ENCODE assay signal across 8 mouse cellular contexts in the genomic region with DNA sequence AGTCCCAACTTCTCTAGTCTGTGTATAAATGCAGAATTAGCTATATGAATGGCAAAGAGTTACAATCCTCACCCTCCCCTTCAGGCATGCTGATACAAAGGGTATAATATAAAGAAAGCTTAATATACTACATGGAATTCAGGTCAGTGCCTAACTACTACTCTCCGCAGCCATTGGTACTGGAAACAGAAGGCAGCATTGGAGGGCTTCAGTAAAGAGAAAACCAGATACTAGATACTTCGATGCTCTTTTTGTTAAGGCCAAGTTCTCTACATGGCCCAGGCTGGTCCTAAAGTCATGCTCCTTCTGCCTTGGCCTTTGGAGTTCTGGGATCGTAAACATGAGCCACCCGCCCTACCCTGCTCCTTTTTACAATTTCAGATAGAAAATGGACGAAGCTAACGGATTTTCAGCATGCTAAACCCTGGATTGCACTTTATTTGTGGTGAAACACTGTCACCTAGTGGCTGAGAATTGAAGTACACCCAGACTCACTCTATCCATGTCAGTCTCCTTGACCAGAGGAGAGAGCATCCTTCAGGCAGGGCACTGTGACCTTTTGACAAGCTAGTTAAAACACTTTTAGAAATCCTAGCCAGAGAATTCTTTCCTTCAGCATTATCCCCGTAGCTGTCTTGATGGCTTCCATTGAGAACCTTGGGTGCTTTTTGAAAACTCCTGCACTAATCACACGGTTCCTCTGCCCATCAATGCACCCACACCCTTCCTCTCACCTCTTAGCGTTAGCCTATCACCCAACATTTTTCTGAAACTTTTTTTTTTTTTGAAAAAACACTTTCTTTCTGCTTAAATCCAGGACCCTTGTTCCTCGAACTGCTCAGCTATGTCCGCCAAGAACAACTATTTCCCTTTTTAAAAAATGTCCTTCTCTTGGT. TPM values are rescaled to one million over a fixed set of nuclear protein-coding genes. Genes with fewer than 3 reads are reported as not detected.
DNase-seq lines count a peak whose midpoint lies in the region; ATAC-seq and TF ChIP-seq lines count a peak whose summit lies in the region.

No protein-coding gene starts in this region.

- peak; percentile 39 for TF ChIP-seq CTCF in bone marrow, adult 2 months (IDR thresholded peaks at IDR 0.05; ENCODE audit: control insufficient read depth, insufficient read depth, low read length)

- TF ChIP-seq POLR2A in bone marrow, adult 2 months (IDR thresholded peaks at IDR 0.05; ENCODE audit: borderline replicate concordance, control insufficient read depth, low read depth, low read length): no peak
- no peak for TF ChIP-seq POLR2A in limb, embryonic 14.5 days (IDR thresholded peaks at IDR 0.05; ENCODE audit: borderline replicate concordance, extremely low read depth, insufficient read depth, insufficient read length)

- no peaks in the 10 kb centered on the region for H3K36me3 ChIP-seq in embryonic facial prominence, embryonic 14.5 days (ENCODE audit: control insufficient read depth, insufficient read depth, low read length)
- H3K36me3 ChIP-seq in heart, embryonic 12.5 days: no peaks in the 10 kb centered on the region
- H3K36me3 ChIP-seq in kidney, embryonic 15.5 days: no peaks in the 10 kb centered on the region
- H3K36me3 ChIP-seq in limb, embryonic 14.5 days (ENCODE audit: control insufficient read depth, insufficient read depth, low read length): no peaks in the 10 kb centered on the region
- no peaks in the 10 kb centered on the region for H3K36me3 ChIP-seq in splenic B cell, adult 2 months (ENCODE audit: control insufficient read depth, insufficient read depth, low read length, poor library complexity, severe bottlenecking)

- ATAC-seq in embryonic facial prominence, embryonic 14.5 days (ENCODE audit: low read depth): peak; percentile 78
- ATAC-seq in heart, embryonic 12.5 days (ENCODE audit: insufficient number of reproducible peaks, low FRiP score): peak; percentile 59; the same call in 1 of the 2 replicates
- peak; percentile 67; the same call in 1 of the 2 replicates for ATAC-seq in kidney, embryonic 15.5 days (replicated peaks; ENCODE audit: low FRiP score)
- peak; percentile 81 for ATAC-seq in limb, embryonic 14.5 days (ENCODE audit: low FRiP score, low read depth)
- peak; percentile 72 for ATAC-seq in monocyte, adult 5-6 weeks (replicated peaks; ENCODE audit: insufficient number of reproducible peaks, low FRiP score, low TSS enrichment, poor library complexity, severe bottlenecking)

- H3K9ac ChIP-seq in embryonic facial prominence, embryonic 14.5 days (ENCODE audit: low read depth, low read length): no peak overlapping the region
- H3K9ac ChIP-seq in heart, embryonic 12.5 days: no peak overlapping the region
- H3K9ac ChIP-seq in kidney, embryonic 15.5 days: no peak overlapping the region
- no peak overlapping the region for H3K9ac ChIP-seq in limb, embryonic 14.5 days (ENCODE audit: low read depth, low read length, severe bottlenecking)

- WGBS in bone marrow, adult 2 months: 47% methylated on average over 11 of the region's 11 CpGs
- 43% methylated on average over 11 of the region's 11 CpGs for WGBS in embryonic facial prominence, embryonic 14.5 days
- WGBS in heart, embryonic 12.5 days: 45% methylated on average over 11 of the region's 11 CpGs
- 46% methylated on average over 11 of the region's 11 CpGs for WGBS in kidney, embryonic 15.5 days
- 45% methylated on average over 11 of the region's 11 CpGs for WGBS in limb, embryonic 14.5 days

- peak; percentile 53 for DNase-seq in CD4-positive helper T cell, adult 2 months (ENCODE audit: low read depth, low spot score)
- DNase-seq in embryonic facial prominence, embryonic 14.5 days (ENCODE audit: low spot score): peak; percentile 72
- DNase-seq in limb, embryonic 14.5 days (ENCODE audit: low spot score): peak; percentile 77
- peak; percentile 77 for DNase-seq in splenic B cell, adult 2 months (ENCODE audit: low read depth, low spot score)

- H3K4me2 ChIP-seq in embryonic facial prominence, embryonic 14.5 days (ENCODE audit: low read depth, low read length): peak overlapping the region; percentile 10; the same call in 1 of the 2 replicates
- peak overlapping the region; percentile 49 for H3K4me2 ChIP-seq in heart, embryonic 12.5 days
- peak overlapping the region; percentile 36; the same call in 1 of the 2 replicates for H3K4me2 ChIP-seq in kidney, embryonic 15.5 days
- H3K4me2 ChIP-seq in limb, embryonic 14.5 days (replicated peaks; ENCODE audit: low read depth, low read length, severe bottlenecking): peak overlapping the region; percentile 39

- no peaks in the 10 kb centered on the region for H3K27me3 ChIP-seq in embryonic facial prominence, embryonic 14.5 days (replicated peaks; ENCODE audit: control insufficient read depth, insufficient read depth, low read length)
- H3K27me3 ChIP-seq in heart, embryonic 12.5 days (replicated peaks): no peaks in the 10 kb centered on the region
- no peaks in the 10 kb centered on the region; the same call in 1 of the 2 replicates for H3K27me3 ChIP-seq in kidney, embryonic 15.5 days
- H3K27me3 ChIP-seq in limb, embryonic 14.5 days (ENCODE audit: control insufficient read depth, insufficient read depth, low read length): no peaks in the 10 kb centered on the region
- no peaks in the 10 kb centered on the region for H3K27me3 ChIP-seq in splenic B cell, adult 2 months (ENCODE audit: control insufficient read depth, insufficient read depth, low read length, poor library complexity, severe bottlenecking)

- H3K4me3 ChIP-seq in bone marrow, adult 2 months (replicated peaks; ENCODE audit: control insufficient read depth, low read depth, low read length): no peak overlapping the region
- H3K4me3 ChIP-seq in embryonic facial prominence, embryonic 14.5 days (ENCODE audit: low read depth, low read length): no peak overlapping the region
- H3K4me3 ChIP-seq in heart, embryonic 12.5 days: no peak overlapping the region
- no peak overlapping the region for H3K4me3 ChIP-seq in kidney, embryonic 15.5 days (replicated peaks)
- peak overlapping the region; percentile 11; the same call in 1 of the 2 replicates for H3K4me3 ChIP-seq in limb, embryonic 14.5 days (replicated peaks; ENCODE audit: low read length)

- H3K27ac ChIP-seq in bone marrow, adult 2 months (ENCODE audit: control insufficient read depth, insufficient read depth, low read depth, low read length, poor library complexity): no peak overlapping the region
- no peak overlapping the region for H3K27ac ChIP-seq in embryonic facial prominence, embryonic 14.5 days (replicated peaks; ENCODE audit: low read depth, low read length)
- H3K27ac ChIP-seq in heart, embryonic 12.5 days (ENCODE audit: poor library complexity, severe bottlenecking): no peak overlapping the region
- H3K27ac ChIP-seq in kidney, embryonic 15.5 days: no peak overlapping the region
- H3K27ac ChIP-seq in limb, embryonic 14.5 days (replicated peaks; ENCODE audit: low read depth, low read length): no peak overlapping the region

- H3K4me1 ChIP-seq in bone marrow, adult 2 months (ENCODE audit: control insufficient read depth, insufficient read depth, low read length): no peaks in the 10 kb centered on the region
- H3K4me1 ChIP-seq in embryonic facial prominence, embryonic 14.5 days (ENCODE audit: control insufficient read depth, insufficient read depth, low read length): no peaks in the 10 kb centered on the region
- H3K4me1 ChIP-seq in heart, embryonic 12.5 days (replicated peaks): no peaks in the 10 kb centered on the region
- no peaks in the 10 kb centered on the region for H3K4me1 ChIP-seq in kidney, embryonic 15.5 days
- H3K4me1 ChIP-seq in limb, embryonic 14.5 days (ENCODE audit: control insufficient read depth, insufficient read depth, low read length): no peaks in the 10 kb centered on the region

- H3K9me3 ChIP-seq in embryonic facial prominence, embryonic 14.5 days (ENCODE audit: control insufficient read depth, low read length): no peaks in the 10 kb centered on the region
- H3K9me3 ChIP-seq in heart, embryonic 12.5 days (replicated peaks): no peaks in the 10 kb centered on the region; the same call in 1 of the 2 replicates
- no peaks in the 10 kb centered on the region for H3K9me3 ChIP-seq in kidney, embryonic 15.5 days (replicated peaks)
- H3K9me3 ChIP-seq in limb, embryonic 14.5 days (ENCODE audit: control insufficient read depth, low read length): no peaks in the 10 kb centered on the region

RNA-seq across cellular contexts. Expression of a gene that starts 51.5 kb away (rescaled TPM):
- polyA plus RNA-seq in bone marrow, adult 2 months (2011; ENCODE audit: insufficient read depth, insufficient read length, low replicate concordance, missing spikeins): 4.0 and 8.4 TPM in 2 replicates
- polyA plus RNA-seq in embryonic facial prominence, embryonic 14.5 days (2014; fragmentation: Nextera tagmentation; extraction: Ambion mirVana): 4.9 and 5.7 TPM in 2 replicates
- polyA plus RNA-seq in heart, embryonic 12.5 days (2016; fragmentation: Nextera tagmentation; extraction: Ambion mirVana): 0.91 and 1.2 TPM in 2 replicates
- polyA plus RNA-seq in kidney, embryonic 15.5 days (2015; fragmentation: Nextera tagmentation; extraction: Ambion mirVana): 1.9 and 2.1 TPM in 2 replicates
- 2.2 TPM in 2 replicates for polyA plus RNA-seq in limb, embryonic 14.5 days (2012; rRNA removed)
- polyA plus RNA-seq in limb, embryonic 14.5 days (2014; fragmentation: Nextera tagmentation; extraction: Ambion mirVana): 1.3 and 1.8 TPM in 2 replicates
- total RNA-seq in monocyte, adult 5-6 weeks (2017): 18.8 to 27.0 TPM (median 24.5 TPM) in 3 replicates

RNA-seq across cellular contexts. Expression of a gene that starts 51.5 kb away (rescaled TPM):
- polyA plus RNA-seq in bone marrow, adult 2 months (2011; ENCODE audit: insufficient read depth, insufficient read length, low replicate concordance, missing spikeins): 6.1 and 12.9 TPM in 2 replicates
- 9.2 and 9.4 TPM in 2 replicates for polyA plus RNA-seq in embryonic facial prominence, embryonic 14.5 days (2014; fragmentation: Nextera tagmentation; extraction: Ambion mirVana)
- 11.2 and 12.8 TPM in 2 replicates for polyA plus RNA-seq in heart, embryonic 12.5 days (2016; fragmentation: Nextera tagmentation; extraction: Ambion mirVana)
- polyA plus RNA-seq in kidney, embryonic 15.5 days (2015; fragmentation: Nextera tagmentation; extraction: Ambion mirVana): 12.4 and 14.3 TPM in 2 replicates
- 19.4 and 19.7 TPM in 2 replicates for polyA plus RNA-seq in limb, embryonic 14.5 days (2012; rRNA removed)
- polyA plus RNA-seq in limb, embryonic 14.5 days (2014; fragmentation: Nextera tagmentation; extraction: Ambion mirVana): 8.9 and 9.2 TPM in 2 replicates
- total RNA-seq in monocyte, adult 5-6 weeks (2017): 28.7 to 62.7 TPM (median 37.0 TPM) in 3 replicates
